Mouse (Mus musculus): ENCODE data around the gene Cerk.

DNA sequence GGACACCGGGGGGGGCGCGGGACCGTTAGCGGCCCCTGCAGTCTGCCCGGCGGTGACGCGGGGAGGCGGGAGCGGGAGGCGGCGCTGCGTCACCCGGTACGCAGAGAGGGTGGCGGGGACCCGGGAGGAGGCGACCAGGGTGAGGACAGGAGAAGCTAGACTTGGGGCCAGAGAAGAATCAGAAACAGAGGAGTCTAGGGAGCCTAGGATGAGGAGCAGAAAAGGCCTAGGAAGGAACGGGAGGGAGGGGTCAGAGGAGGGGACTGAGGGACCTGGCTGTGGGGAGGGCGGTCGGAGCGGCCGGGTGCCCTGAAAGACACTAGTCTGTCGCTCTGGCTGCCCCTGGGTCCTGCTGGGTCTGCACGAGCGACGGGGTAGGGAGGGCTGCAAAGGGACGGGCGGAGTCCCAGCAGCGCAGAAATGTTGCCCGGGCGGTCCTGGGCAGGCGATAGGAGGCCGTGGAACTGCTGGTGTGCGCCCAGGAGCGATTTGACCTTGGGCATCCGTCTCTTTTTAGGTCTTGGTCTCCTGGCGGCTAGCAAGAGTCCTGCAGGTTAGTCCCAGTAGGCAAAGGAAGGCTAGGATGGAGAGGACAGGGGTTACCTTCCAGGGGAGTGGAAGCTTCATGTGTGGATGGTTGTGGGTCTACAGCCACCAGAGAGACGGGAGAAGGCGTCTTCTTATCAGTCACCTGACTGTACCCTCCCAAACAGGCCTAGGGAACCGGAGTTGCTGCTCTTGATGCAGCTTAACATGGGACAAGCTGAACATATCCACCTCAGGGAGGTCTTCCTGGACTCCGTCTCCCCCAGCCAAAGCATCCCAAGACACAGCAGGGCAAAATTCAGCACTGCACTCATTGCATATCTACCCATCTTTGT, at the start of gene Cerk:
- no peak for TF ChIP-seq GATA1 (IDR thresholded peaks at IDR 0.05; ENCODE audit: low read length)
- TF ChIP-seq TAL1 (IDR thresholded peaks at IDR 0.05; ENCODE audit: low read length) = no peak

All from erythroblast, embryonic 14.5 days (primary cell).